Mouse (Mus musculus) hindbrain, embryonic 11.5 days (tissue): ENCODE measurements around the gene Klhl32. TPM values are rescaled to one million over a fixed set of nuclear protein-coding genes. Genes with fewer than 3 reads are reported as not detected.
A peak's percentile ranks its signal among the peaks of the same experiment; 100 is the strongest.
"Not testable (repeated sequence)": the region's sequence is repeated elsewhere in the genome, so short reads cannot be mapped to it uniquely, and the experiment has no call there.

ENCODE experiments used
- ATAC-seq: fragments of 200-750 bp; cut with Nextera tagmentation; 2 replicates; pipeline ENCODE4 v1.8.0; 2017; ENCODE audit warnings: mild to moderate bottlenecking, moderate TSS enrichment, moderate library complexity; ENCODE audit not compliant: low FRiP score
- DNase-seq: peaks from one replicate; pipeline ENCODE4 v3.0.0-alpha.2; 2015; ENCODE audit warnings: low spot score
- H3K27ac ChIP-seq: fragments of 300-500 bp; sonication (generic); 2 replicates; pipeline ENCODE4 v1.5.1; 2014; ENCODE audit warnings: mild to moderate bottlenecking, low read depth, low read length
- H3K27me3 ChIP-seq: fragments of 300-500 bp; sonication (generic); 2 replicates; pipeline ENCODE4 v1.6.1; 2014; ENCODE audit warnings: mild to moderate bottlenecking, low read length, moderate library complexity, mixed read lengths; ENCODE audit not compliant: control insufficient read depth, insufficient read depth
- H3K36me3 ChIP-seq: fragments of 300-500 bp; sonication (generic); 2 replicates; pipeline ENCODE4 v1.6.1; 2014; ENCODE audit warnings: mild to moderate bottlenecking, low read length, moderate library complexity, mixed read lengths; ENCODE audit not compliant: control insufficient read depth, insufficient read depth
- H3K4me1 ChIP-seq: fragments of 300-500 bp; sonication (generic); replicated peaks from 2 replicates; pipeline ENCODE4 v1.6.1; 2014; ENCODE audit warnings: low read length, mixed read lengths; ENCODE audit not compliant: control insufficient read depth, insufficient read depth
- H3K4me2 ChIP-seq: fragments of 300-500 bp; sonication (generic); replicated peaks from 2 replicates; pipeline ENCODE4 v1.6.1; 2014; ENCODE audit warnings: mild to moderate bottlenecking, low read depth, low read length
- H3K4me3 ChIP-seq: fragments of 300-500 bp; sonication (generic); 2 replicates; pipeline ENCODE4 v1.5.1; 2014; ENCODE audit warnings: low read depth, low read length
- H3K9ac ChIP-seq: fragments of 300-500 bp; sonication (generic); 2 replicates; pipeline ENCODE4 v1.6.1; 2014; ENCODE audit warnings: low read depth, low read length
- H3K9me3 ChIP-seq: fragments of 300-500 bp; sonication (generic); 2 replicates; pipeline ENCODE4 v1.6.1; 2016; ENCODE audit warnings: low read length; ENCODE audit not compliant: control insufficient read depth
- WGBS: fragments of 180-500 bp; shearing (Covaris S2); extraction: QIAGEN DNeasy Blood & Tissue Kit; methylation state at CpG from one replicate; pipeline ENCODE4 v1.1.7; 2014; 5-methylcytosine and 5-hydroxymethylcytosine counted together
- polyA plus RNA-seq: library from polyadenylated mRNA; unstranded; fragments of >200 nt; fragmentation: Nextera tagmentation; extraction: Ambion mirVana; gene quantifications from 2 replicates; pipeline ENCODE4 v1.2.1, GENCODE M21; 2014

Klhl32 gene
- polyA plus RNA-seq, 1 experiment from 2014 or later: 8.2 TPM

- not testable (repeated sequence) for DNase-seq, H3K27me3 ChIP-seq, H3K4me2 ChIP-seq, H3K4me3 ChIP-seq, H3K9ac ChIP-seq, H3K9me3 ChIP-seq, H3K4me1 ChIP-seq, H3K36me3 ChIP-seq, ATAC-seq, H3K27ac ChIP-seq
- WGBS: 25% methylated on average over 2 of the region's 2 CpGs
Measured at GRCm38 (mm10) chr4:24889386-24889785, 38.5 kb upstream of the Klhl32 start.

GRCm38 (mm10) chr4:24869230-24869629 lies 18.3 kb upstream of the Klhl32 start:
- no peaks in the 10 kb centered on the region for H3K4me1 ChIP-seq
- H3K9me3 ChIP-seq: no peaks in the 10 kb centered on the region
- H3K36me3 ChIP-seq: no peaks in the 10 kb centered on the region
- H3K4me3 ChIP-seq: no peak overlapping the region
- no peaks in the 10 kb centered on the region for H3K27me3 ChIP-seq
- H3K9ac ChIP-seq: no peak overlapping the region
- ATAC-seq (no peak), DNase-seq (no peak)
- no peak overlapping the region for H3K4me2 ChIP-seq
- 76% methylated on average over 4 of the region's 4 CpGs for WGBS
- no peak overlapping the region for H3K27ac ChIP-seq

DNA sequence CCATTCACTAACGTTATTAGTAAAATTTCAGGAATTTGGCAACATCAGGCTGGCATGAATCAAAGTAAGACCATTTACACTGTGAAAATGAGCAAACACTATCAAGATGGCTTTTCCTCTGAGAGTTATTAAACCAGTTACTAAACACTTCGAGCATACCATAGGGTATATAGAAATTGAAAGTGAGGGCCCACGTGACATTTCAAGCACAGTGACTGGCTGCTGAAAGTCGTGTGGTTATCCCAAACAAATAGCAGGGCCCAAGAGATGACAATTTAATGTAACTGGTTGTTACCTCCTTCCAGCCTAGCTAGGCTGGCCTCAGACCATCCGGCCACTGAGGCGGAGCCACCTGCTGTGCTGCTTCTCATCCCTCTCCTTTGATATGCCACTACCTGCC lies 14.8 kb upstream of the Klhl32 start:
- Histone ChIP-seq H3K4me1 (no peaks in the 10 kb centered on the region), H3K9ac (no peak overlapping the region), H3K27ac (no peak overlapping the region), H3K9me3 (no peaks in the 10 kb centered on the region), H3K4me3 (no peak overlapping the region), H3K4me2 (no peak overlapping the region), H3K36me3 (no peaks in the 10 kb centered on the region), H3K27me3 (no peaks in the 10 kb centered on the region)
- ATAC-seq: no peak
- 43% methylated on average over 6 of the region's 6 CpGs for WGBS
- no peak for DNase-seq

GRCm38 (mm10) chr4:24847406-24847805 lies 3.5 kb downstream of the Klhl32 start:
- Histone ChIP-seq H3K4me3 (no peak overlapping the region), H3K9ac (no peak overlapping the region), H3K9me3 (no peaks in the 10 kb centered on the region), H3K27me3 (no peaks in the 10 kb centered on the region), H3K36me3 (no peaks in the 10 kb centered on the region), H3K4me1 (no peaks in the 10 kb centered on the region), H3K4me2 (no peak overlapping the region), H3K27ac (no peak overlapping the region)
- 83% methylated on average over 2 of the region's 2 CpGs for WGBS
- DNase-seq (no peak), ATAC-seq (no peak)

- WGBS: 93% methylated on average over 5 of the region's 5 CpGs
- Histone ChIP-seq H3K9ac (no peak overlapping the region), H3K4me3 (no peak overlapping the region), H3K9me3 (no peaks in the 10 kb centered on the region), H3K27me3 (no peaks in the 10 kb centered on the region), H3K36me3 (no peaks in the 10 kb centered on the region), H3K4me2 (no peak overlapping the region), H3K4me1 (no peaks in the 10 kb centered on the region), H3K27ac (no peak overlapping the region)
- ATAC-seq (no peak), DNase-seq (no peak)
Measured at GRCm38 (mm10) chr4:24845546-24845945, 5.4 kb downstream of the Klhl32 start.

DNA sequence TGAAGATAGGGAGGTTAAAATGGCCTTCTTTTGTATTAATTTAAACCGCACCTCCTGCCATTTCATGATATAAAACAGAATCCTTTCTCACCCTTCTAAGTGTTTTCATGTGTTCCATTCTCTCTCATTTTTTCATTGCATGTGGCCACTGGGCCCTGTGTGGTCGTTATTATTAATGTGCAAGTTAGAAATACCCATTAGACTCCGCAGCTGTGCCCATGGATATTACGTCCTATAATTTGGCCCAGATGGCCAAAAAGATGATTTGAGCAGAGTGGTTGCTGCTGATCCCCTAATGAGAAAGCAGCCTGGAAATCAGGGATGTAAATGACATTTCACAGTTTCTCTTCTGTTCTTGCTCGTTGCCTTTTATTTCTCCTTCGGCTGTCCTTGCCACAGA lies 12.4 kb downstream of the Klhl32 start:
- H3K4me2 ChIP-seq: no peak overlapping the region
- no peaks in the 10 kb centered on the region for H3K4me1 ChIP-seq
- 59% methylated on average over 6 of the region's 6 CpGs for WGBS
- H3K9ac ChIP-seq: no peak overlapping the region
- ATAC-seq: peak; percentile 51
- no peaks in the 10 kb centered on the region for H3K36me3 ChIP-seq
- H3K27me3 ChIP-seq: no peaks in the 10 kb centered on the region
- no peaks in the 10 kb centered on the region for H3K9me3 ChIP-seq
- no peak overlapping the region for H3K4me3 ChIP-seq
- DNase-seq: peak; percentile 16
- peak overlapping the region; percentile 64 for H3K27ac ChIP-seq

DNA sequence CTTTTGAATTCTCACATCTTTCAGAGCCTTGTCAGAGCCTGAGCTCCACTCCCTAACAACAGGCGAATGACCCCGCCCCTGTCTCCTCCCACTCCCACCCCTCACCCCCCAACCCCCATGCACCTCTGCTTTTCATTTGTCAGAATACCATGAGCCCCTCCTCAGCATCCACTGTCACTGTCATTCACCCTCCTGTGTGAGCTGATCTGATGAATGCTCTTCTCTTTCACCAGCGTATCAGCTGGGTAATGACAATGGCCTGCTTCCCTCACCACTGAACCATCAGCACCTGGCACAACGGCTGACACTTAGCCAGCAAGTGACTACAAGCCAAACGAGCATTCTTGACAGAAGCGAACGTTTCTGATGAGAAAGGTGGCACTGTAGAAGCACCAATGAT lies 15.4 kb downstream of the Klhl32 start:
- peak; percentile 39 for DNase-seq
- H3K4me3 ChIP-seq: no peak overlapping the region
- peak; percentile 63 for ATAC-seq
- H3K4me1 ChIP-seq: no peaks in the 10 kb centered on the region
- H3K27me3 ChIP-seq: no peaks in the 10 kb centered on the region
- H3K36me3 ChIP-seq: no peaks in the 10 kb centered on the region
- no peak overlapping the region for H3K4me2 ChIP-seq
- H3K9me3 ChIP-seq: no peaks in the 10 kb centered on the region
- no peak overlapping the region for H3K27ac ChIP-seq
- H3K9ac ChIP-seq: no peak overlapping the region
- WGBS: 33% methylated on average over 7 of the region's 7 CpGs

DNA sequence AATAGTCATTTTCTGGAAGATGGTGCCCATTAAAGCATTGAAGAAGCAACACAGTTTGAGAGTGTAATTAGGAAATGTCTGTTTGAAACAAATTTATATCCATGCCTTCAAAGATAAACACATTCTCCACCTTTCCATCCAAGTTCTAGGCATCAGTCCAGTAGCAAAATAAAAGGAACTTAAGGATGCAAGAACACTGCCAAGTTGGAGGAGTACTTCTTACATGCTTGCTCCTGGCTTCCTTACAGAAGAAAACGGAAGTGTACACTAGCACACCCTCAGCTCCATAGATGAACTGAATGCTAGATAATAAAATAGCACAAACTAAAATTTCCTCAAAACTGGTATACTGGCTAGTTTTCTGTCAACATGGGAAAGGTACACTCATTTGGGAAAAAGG lies 42.6 kb downstream of the Klhl32 start:
- ATAC-seq: no peak

DNA sequence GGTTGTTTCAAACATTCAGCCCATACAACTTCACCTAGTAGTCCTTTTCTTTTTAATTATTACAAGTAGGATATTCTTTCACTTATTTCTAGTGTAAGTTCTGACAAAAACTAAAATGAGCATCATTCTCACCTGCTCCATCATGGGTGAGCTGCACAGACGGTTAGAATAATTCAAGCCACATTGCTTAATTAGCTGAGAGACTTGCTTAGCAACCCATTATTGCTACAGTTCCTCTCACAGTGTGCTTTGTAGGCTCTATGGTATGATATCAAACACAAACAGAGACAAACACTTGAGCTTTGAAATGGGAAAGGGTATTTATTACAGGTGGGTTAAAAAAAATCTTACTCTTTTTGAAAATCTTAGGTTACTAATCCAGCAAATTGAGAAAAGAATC lies 49.0 kb downstream of the Klhl32 start:
- Histone ChIP-seq H3K9ac (no peak overlapping the region), H3K4me1 (no peaks in the 10 kb centered on the region), H3K27me3 (no peaks in the 10 kb centered on the region), H3K27ac (no peak overlapping the region), H3K4me2 (no peak overlapping the region), H3K9me3 (no peaks in the 10 kb centered on the region), H3K36me3 (no peaks in the 10 kb centered on the region), H3K4me3 (no peak overlapping the region)
- ATAC-seq (no peak), DNase-seq (no peak)
- WGBS: 48% methylated on average over 1 of the region's 1 CpGs

More for the DNA sequence above, 42.6 kb downstream of the Klhl32 start:
- Histone ChIP-seq H3K36me3 (no peaks in the 10 kb centered on the region), H3K4me1 (no peaks in the 10 kb centered on the region), H3K9ac (no peak overlapping the region), H3K27me3 (no peaks in the 10 kb centered on the region), H3K4me2 (no peak overlapping the region), H3K27ac (no peak overlapping the region), H3K9me3 (no peaks in the 10 kb centered on the region; the same call in 1 of the 2 replicates), H3K4me3 (no peak overlapping the region)
- no peak for DNase-seq
- WGBS: 90% methylated on average over 1 of the region's 1 CpGs
